Mouse (Mus musculus): Measurements from ENCODE around the gene Shroom3.

Shroom3 gene

DNA sequence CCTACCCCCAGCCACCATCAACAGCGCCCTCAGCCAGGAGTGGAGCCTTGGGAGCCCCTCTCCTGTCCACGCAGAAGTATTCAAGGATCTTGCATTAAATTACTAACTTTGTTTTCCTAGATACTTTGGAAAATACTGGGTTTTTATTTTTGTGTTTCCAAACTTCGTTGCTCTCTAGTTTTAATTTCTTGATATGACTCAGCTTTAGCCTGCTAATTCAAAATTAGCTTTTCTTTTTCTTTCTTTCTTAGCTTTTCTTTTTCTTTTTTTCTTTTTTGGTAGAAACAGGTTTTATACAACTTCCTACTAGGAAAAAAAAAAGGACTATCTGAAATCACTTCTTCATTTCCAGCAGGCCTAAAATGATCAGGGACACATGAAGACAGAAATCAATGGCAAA lies 284.7 kb downstream of the Shroom3 start:
- no peak for DNase-seq (ENCODE audit: low read depth, low spot score)

DNA sequence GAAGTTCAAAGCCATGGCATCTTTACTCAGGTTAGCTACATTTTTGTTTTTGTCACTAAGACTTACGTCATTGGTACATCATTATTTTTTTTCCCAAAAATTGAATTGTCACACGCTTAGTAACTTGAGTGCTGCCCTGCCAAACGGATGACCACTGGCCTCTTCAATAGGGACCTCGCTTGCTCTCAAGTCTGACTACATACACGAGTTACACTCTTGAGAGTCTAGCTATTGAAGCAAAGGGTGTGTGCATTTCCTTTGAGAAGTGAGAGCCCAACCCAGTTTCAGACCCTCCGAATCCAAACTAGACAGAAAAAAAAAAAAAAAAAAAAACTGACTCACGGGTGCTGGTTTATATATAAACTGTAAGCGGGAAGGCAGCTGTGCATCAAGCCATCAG lies 286.2 kb downstream of the Shroom3 start:
- DNase-seq (ENCODE audit: low read depth, low spot score) = no peak

DNA sequence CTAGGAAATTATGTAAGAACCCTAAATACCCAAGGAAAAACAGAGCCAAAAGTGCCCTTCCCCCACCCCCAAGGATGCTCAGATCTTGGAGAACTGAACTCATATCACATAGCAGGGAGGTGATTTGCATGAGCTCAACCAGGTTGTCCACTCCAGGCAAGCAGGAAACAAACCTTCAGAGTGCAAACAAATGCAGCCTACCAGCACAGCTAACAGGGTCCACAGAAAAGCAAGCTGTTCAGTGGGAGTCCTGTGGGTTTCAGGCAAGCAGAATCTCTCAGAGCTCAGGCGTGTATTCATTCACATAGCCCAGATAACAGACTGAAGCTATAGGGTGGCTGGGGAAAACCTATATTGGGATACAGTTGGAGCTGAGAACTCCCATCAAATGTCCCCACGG lies 286.7 kb downstream of the Shroom3 start:
- DNase-seq (ENCODE audit: low read depth, low spot score) = no peak

DNA sequence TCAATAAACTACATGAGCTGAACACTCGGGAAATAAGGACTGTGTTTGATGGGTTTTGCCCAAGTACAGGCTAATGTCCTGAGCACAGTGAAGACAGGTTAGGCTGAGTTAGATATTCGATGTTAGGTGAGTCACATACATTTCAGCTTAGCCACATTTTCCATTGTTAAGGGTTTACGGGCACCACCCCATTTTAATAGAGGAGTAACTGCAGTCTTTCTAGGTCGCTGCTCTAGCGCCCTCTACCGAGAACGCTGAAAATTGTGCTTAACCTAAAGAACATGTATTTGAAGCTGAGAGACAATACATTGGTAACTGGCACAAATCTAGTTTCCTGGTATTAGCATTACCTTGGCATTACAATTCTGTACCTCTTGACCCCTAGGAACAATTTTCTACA lies 287.2 kb downstream of the Shroom3 start:
- DNase-seq (ENCODE audit: low read depth, low spot score) = no peak

DNA sequence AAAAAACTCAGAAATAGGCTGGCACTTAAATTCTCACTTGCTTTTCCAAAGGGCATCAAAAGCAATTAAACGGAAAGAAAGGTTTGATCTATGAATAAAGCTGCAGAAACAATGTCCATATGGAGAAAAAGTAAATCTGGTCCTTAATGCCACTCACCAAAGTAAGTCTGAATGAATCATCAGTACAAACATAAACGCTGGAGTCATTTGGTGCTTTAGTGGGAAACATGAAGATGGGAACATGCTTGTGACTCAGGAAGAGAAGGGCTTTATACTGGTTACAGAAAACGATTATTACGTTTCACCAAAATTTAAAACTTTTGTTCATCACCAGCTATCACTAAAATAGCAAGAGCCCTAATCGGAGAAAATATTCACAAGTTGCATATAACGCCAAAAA lies 297.2 kb downstream of the Shroom3 start:
- no peak for DNase-seq (ENCODE audit: low read depth, low spot score)

DNA sequence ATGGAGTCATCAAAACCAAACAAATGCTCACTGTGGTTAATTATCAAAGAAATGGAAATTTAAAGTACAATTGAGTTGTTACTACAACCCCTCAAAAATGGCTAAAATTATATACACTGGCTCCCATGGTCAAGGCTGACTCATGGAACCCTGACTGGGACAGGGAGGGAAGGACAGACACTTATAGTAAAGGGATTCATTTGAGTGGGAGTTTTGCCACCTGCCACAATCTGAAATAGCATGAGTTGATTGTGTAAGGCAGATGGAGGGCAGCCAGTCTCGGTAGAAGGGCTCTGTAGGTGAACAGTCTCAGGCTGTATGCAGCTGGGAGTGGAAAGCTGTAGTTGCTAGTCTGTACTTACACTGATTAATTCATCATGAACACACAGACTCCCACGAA lies 297.6 kb downstream of the Shroom3 start:
- no peak for DNase-seq (ENCODE audit: low read depth, low spot score)

DNA sequence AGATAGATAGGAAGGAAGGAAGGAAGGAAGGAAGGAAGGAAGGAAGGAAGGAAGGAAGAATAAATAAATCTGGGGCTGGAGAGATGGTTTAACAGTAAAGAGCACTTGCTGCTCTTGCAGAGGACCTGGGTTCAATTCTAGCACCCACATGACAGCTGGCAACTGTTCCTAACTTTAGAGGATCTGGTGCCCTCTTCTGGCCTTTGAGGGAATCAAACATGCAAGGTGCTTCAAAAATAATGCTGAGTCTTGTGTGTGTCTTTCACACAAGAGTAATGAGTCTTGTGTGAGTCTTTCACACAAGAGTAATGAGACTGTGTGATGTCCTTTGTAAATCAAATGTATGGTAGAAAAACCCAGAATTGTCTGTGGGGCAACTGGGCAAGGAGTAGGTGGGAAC lies 299.4 kb downstream of the Shroom3 start:
- no peak for DNase-seq (ENCODE audit: low read depth, low spot score)

GRCm38 (mm10) chr5:92983942-92984341 lies 300.7 kb downstream of the Shroom3 start:
- DNase-seq (ENCODE audit: low read depth, low spot score) = no peak

DNA sequence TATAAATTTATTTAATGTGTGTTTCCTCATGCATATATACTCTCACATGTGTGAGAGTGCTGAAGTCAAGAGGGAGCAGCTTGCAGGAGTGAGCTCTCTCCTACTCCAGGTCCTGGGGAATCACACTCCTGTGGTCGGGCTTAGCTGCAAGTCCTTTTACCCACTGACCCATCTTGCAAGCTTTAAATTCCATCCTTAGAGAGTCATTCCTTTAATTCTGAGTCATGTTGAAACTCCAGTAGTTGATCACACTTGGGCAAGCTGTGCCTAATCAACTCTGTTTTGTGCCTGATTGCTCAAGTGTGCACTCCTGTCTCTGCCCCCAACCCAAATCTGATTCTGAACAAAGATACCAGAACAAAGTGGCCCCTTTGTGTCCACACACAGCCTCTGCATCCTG lies 301.5 kb downstream of the Shroom3 start:
- no peak for DNase-seq (ENCODE audit: low read depth, low spot score)

DNA sequence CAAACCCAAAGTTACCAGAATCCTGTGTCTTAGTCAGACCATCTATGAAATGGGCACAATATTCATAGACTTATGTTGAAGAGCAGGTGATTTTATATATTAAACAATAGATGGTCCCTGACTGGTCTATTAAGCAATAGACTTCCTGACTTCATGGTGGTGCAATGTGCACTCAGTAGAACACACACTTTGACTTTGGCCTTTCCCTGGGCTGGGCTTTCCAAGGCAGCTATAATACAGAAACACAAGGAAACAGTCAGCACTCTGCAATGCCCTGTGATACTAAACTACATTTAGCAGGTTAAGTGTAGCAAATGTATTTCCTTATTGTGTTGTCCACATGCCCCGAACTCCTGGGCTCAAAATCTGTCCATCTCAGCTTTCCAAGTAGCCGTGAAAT lies 302.2 kb downstream of the Shroom3 start:
- DNase-seq (ENCODE audit: low read depth, low spot score) = no peak

GRCm38 (mm10) chr5:92986651-92987610 lies 303.7 kb downstream of the Shroom3 start:
- no peak for DNase-seq (ENCODE audit: low read depth, low spot score)

DNA sequence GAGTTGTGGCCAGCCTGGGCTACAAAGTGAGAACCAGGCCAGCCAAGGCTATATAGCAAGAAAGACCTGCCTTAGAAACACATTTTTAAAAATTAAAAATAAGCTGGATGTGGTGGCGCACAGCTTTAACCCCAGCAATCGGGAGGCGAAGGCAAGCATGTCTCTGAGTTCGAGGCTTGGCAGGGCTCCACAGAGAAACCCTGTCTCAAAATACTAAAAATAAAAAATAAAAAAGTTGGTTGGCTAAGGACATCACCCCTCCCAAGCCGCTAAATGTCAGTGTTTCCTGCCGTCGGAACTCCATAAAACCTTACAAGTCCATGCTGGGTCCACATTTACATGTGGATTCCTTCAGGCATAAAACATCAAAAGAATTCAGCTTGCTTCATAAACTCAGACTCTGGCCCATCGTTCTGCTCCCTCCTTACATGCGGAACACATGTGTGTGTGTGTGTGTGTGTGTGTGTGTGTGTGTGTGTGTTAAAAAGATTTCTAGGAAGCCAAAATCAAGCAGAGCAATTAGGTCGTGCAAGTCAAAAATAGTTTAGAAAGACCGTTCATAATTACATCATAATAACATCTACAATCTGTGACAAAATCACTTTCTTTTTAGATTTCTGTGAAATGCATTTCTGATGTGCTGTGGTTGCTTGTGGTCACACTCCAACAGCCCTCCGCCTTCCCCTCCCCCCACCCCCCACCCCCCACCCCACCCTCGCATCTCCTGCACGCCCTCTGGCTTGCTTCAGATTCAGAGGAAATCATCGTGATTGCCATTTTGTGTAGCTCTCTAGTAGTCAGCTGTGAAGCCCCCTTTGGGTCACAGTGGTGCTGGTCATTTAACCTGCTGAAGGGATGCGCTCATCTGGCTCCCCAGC lies 304.9 kb downstream of the Shroom3 start:
- no peak for DNase-seq (ENCODE audit: low read depth, low spot score)

- no peak for DNase-seq (ENCODE audit: low read depth, low spot score)
Measured at GRCm38 (mm10) chr5:92988769-92989356, 305.6 kb downstream of the Shroom3 start.

- no peak for DNase-seq (ENCODE audit: low read depth, low spot score)
Measured at GRCm38 (mm10) chr5:92992106-92992505, 308.9 kb downstream of the Shroom3 start.

DNA sequence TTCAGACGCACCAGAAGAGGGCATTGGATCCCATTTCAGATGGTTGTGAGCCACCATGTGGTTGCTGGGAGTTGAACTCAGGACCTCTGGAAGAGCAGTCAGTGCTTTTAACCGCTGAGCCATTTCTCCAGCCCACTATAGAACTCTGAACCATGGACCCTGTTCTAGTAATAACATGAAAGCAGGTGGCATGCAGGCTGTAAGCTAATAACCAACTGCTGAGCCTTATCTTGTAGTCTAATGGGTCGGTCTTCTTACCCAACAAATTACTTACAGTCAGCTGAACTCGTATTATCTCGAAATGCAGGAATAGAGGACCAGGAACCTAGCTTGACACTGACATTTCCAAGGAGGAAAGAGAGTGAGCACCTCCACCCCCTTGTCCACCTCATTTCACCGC lies 311.1 kb downstream of the Shroom3 start:
- DNase-seq (ENCODE audit: low read depth, low spot score) = no peak

DNA sequence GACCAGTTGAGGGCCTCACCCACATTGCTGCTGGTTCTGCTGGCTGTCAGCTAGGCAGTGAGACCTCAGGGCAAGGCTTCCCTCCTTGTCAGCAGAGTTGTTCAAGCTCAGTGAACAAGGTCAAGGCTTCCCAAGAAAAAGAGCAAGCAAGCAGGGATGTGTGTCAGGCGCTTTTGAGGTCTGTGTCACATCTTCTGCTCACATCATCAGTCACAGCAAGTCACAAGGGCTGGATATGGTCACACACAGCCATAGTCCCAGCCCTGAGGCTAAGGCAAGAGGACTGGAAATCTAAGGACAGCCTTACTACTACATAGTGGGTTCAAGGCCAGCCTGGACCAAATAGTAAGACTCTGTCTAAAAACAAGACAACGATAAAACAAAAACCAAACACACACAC lies 311.6 kb downstream of the Shroom3 start:
- no peak for DNase-seq (ENCODE audit: low read depth, low spot score)

DNA sequence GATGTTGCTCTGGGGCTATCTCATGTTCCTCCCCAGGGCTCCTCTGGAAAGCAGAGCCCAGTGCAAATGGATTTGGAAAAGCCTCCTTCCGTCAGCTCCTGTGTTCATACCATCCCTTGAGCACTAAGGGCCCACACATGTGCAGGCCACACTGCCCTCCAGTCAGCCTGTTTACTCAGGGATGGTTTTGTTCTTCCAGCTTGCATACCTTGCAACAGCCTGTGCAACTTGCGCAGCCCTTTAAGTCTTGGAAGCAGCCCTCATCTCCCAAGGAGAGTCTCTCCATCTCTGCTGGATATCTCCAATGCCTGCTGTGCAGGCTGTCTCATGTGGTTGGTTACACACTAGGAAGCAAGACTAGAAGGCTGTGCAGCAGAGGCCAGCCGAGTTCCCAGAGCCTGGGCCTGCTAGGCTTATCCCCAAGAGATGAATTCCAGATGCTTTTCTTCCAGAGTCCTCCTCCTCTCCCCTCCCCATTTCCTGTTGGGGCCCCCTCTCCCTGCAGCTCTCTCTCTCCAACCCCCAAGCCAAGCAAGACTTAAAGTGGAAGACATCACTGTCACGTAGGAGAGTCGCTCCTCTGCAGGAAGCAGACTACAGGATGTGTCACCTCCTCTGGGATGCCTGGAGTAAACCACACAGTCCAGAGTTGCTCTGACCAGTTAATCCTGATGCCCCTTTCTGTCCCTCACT lies 314.3 kb downstream of the Shroom3 start:
- DNase-seq (ENCODE audit: low read depth, low spot score) = peak; percentile 57

GRCm38 (mm10) chr5:92998494-92999016 lies 315.3 kb downstream of the Shroom3 start:
- DNase-seq (ENCODE audit: low read depth, low spot score) = no peak

GRCm38 (mm10) chr5:93000060-93000459 lies 316.8 kb downstream of the Shroom3 start:
- DNase-seq (ENCODE audit: low read depth, low spot score) = no peak

DNA sequence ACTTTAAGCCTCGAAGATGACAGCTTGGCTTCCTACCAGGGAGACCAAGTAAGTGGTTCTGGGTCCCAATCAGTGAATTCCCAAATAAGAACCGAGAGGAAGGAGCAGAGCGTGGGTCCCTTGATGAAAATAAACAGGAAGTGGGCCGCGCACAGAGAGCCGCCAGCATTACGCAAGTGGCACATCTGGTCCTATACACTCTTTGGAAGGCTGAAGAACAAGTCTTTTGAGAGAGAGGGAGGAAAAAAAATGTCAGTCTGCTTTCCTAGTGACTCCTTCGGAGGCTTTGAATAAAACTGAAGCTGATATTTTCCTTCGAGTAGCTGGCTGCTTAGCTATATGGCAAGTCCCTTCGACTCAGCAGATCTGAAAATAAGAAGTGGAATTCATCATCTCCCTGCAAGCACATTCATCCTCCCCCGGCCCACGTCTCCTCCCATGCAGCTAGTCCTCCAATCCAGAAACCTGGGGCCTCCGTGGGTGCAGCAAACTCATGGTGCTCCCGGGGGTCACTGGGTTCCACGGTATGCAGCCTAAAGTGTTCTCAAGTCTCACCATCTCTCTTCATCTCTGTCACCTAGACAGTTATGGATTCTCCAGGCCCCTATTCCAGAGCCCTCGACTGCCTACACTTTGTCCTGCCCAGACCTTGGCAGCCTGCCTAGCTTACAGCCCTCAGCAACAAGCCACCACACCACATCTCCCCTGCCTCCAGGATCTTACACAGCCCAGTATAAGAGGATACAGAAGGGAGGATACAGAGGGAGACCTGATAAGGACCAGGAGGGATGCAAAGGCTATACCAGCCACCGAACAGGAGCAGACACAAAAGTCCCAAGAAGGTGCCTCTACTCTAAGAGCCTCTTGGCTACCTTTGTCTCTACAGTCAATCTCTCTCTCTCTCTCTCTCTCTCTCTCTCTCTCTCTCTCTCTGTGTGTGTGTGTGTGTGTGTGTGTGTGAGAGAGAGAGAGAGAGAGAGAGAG lies 317.8 kb downstream of the Shroom3 start:
- peak; percentile 45 for DNase-seq (ENCODE audit: low read depth, low spot score)

Measured in skeletal muscle tissue, adult 2 months (tissue).